Mouse (Mus musculus) left cerebral cortex, adult 18-20 months (tissue): Measurements from ENCODE around the gene Crlf3. TPM values are rescaled to one million over a fixed set of nuclear protein-coding genes. Genes with fewer than 3 reads are reported as not detected.
"Not testable (repeated sequence)": the region's sequence is repeated elsewhere in the genome, so short reads cannot be mapped to it uniquely, and the experiment has no call there.

Source experiments
- DNase-seq, 2 experiments: peaks; one replicate each; pipeline ENCODE4 v3.0.0; 2021 to 2022; ENCODE audit warnings: low spot score in 2 of 2, mixed read lengths in 1 of 2
- total RNA-seq, 2 experiments: library from RNA; stranded (reverse); gene quantifications; 2 replicates each; pipeline ENCODE4 v1.2.3; 2021

The Crlf3 gene
- total RNA-seq, 2 experiments from 2014 or later: 12.1 to 15.0 TPM

DNA sequence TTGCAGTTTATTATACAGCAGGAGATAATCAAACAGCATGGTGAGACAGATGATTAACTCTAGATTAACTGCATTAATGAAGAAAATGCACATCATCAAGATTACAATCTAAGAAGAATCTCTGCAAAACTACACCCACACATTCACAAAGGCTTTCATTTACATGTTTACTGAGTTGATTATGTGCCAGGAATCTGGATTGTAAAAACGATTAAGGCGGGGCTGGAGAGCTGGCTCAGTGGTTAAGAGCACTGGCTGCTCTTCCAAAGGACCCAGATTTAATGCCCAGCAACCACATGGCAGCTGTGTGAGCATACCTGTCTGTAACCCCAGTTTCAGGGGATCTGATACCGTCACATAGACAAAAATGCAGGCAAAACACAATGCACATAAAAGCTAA, 11.0 kb downstream of the Crlf3 start:
- DNase-seq: no peak

DNA sequence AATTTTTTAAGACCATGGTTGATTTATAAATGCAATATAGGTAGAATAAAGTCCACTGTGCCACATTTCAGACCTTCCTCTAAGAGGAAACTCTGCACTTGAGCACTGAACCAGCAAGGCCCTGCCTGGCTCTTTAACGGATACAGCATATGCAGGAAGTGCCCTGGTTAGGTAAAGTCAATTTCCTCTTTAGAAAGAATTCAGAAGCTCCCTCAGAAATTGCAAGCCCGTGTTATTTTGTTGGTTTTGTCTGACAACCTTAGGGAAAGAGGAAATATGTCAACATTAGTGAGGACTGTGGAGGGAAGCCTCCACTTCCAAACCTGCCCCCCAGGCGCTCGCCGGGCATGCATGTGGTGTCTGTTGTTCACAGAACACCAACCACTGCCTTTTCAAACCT, 13.2 kb downstream of the Crlf3 start:
- DNase-seq: no peak

DNA sequence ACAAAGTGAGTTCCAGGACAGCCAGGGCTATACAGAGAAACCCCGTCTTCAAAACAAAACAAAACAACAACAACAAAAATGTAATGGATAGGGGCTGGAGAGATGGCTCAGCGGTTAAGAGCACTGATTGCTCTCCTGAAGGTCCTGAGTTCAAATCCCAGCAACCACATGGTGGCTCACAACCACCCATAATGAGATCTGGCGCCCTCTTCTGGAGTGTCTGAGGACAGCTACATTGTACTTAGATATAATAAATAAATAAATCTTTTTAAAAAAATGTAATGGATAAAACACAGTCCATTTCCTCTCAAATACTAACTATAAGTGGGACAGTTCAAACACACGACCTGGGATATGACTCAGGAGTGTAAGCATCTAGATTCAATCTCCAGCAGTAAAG, 14.4 kb downstream of the Crlf3 start:
- DNase-seq: not testable (repeated sequence)

DNA sequence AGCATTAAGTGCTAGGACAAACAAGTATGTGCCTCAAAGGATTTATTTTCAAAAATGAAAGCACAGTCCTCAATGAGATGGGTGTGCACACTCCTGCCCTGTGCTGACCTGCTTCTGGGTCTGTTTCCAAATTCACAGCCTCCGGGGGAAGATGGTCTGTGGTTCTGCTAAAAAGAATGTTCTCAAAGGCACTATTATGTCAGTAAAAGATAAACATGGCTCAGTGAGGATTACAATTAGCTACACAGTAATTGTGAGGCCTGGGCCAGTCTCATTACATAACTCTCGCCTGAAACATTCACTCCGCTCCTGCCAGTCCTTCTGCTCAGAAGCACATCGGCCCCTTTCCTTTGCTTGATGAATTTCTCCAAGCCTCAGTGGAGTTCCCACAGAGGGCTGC, 18.6 kb downstream of the Crlf3 start:
- peak in 1 of 2 experiments; percentile 17 for DNase-seq

GRCm38 (mm10) chr11:80056141-80056540, 24.6 kb downstream of the Crlf3 start:
- DNase-seq: no peak

DNA sequence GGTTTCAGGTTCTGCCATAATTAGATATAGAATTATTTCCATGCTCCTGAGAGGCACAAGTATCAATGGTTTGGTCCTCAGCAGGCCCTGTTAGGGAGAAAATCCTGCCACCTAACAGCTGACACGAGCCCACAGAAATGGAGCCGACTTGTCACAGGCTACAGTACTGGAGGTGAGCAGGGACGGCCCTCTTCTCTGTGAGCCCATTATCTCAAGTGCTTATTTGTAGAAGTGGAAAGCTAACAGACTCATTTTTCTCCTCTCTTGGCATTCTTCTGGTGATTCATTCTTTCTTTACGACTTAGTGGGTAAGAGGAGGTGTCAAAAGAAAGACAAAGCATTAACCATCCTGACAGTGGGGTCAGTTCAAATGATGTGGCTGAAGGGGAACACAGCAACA, 26.1 kb downstream of the Crlf3 start:
- no peak for DNase-seq

- no peak for DNase-seq
Measured at GRCm38 (mm10) chr11:80053171-80053570, 27.6 kb downstream of the Crlf3 start.

- DNase-seq: no peak
Measured at GRCm38 (mm10) chr11:80052456-80052855, 28.3 kb downstream of the Crlf3 start.

GRCm38 (mm10) chr11:80050088-80050487, 30.7 kb downstream of the Crlf3 start:
- no peak for DNase-seq

GRCm38 (mm10) chr11:80046856-80047255, 33.9 kb downstream of the Crlf3 start:
- DNase-seq: no peak

DNA sequence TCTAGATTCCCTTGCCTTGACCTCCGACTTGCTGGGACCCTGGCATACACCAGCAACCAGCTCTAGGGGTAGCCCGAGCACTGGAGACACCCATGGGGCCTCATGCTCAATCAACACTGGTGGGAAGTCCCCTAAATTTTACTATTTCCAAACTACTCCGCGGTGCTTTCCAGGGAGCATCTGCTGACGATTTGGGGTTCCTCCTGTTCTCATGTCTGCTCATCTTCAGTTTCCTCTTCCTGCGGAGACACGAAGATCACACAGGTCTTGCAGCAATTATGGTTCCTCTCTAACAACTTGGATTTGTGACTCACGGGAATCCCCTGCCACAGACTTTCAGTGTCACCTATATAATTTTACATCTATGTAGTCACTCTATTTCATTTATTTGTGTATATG, 37.4 kb downstream of the Crlf3 start:
- DNase-seq: no peak

DNA sequence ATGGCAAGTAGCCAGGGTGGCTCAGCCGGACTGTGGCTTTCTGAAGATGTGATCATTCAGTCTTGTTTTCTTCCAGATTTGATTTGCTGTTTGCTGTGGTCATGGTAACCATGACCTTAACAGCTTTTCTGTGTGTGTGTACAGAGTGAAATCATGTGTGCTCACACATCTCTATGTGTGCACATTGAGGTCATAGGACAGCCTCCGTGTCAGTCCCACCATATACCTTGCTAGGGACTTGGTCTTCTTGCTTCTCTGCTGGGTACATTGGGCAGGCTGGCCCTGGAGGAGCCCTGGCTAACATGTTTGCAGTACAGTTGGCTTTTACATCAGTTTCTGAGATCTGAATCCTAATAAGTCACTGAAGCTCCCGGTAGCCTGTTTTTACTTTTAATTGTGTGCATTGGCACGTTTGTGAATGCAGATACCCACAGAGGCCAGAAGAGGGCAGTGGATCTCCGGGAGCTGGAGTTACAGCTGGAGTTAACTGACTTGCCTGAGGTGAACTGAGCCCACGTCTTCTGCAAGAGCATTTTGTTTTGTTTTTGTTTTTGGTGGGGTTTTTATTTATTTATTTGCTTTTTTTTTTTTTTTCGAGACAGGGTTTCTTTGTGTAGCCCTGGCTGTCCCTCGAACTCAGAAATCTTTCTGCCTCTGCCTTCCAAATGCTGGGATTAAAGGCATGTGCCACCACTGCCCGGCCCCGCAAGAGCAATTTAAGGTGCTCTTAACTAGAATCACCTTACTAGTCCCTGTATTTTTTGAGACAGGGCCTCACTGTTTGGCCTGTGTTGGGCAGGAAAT, 38.0 kb downstream of the Crlf3 start:
- DNase-seq: peak; percentile 10 to 39

DNA sequence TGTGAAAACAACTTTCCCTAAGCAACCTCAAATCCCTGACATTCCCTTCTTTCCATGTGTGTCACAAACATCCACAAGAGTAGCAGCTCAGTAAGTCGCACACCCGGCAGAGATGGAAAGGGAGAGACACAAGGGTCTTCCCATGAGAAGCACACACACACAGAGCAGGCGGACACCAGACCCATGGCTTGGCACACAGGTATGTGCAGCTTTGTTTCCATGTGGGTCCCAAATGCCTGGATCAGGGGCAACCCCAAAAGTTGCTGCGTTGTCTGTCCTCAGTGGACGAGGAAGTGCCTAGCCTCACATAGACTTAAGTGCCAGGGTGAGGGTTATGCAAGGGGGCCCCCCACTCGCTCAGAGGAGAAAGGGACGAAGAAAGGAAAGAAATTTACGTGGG, 43.3 kb downstream of the Crlf3 start:
- no peak for DNase-seq

- no peak for DNase-seq
Measured at GRCm38 (mm10) chr11:80021306-80021705, 59.5 kb downstream of the Crlf3 start.

DNA sequence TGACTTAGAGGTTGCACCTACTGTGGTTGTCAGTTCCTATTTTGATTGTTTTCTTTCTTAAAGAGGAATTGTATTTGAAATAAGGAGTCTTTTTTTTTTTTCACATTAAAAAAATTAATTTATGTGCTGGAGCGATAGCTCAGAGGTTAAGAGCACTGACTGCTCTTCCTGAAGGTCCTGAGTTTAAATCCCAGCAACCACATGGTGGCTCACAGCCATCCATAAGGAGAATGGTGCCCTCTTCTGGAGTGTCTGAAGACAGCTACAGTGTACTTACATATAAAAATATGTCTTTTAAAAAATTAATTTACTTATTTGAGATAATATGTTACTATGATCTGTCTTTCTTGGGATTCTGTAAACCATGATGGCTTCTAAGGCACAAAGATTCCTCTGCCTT, 61.0 kb downstream of the Crlf3 start:
- DNase-seq: no peak

DNA sequence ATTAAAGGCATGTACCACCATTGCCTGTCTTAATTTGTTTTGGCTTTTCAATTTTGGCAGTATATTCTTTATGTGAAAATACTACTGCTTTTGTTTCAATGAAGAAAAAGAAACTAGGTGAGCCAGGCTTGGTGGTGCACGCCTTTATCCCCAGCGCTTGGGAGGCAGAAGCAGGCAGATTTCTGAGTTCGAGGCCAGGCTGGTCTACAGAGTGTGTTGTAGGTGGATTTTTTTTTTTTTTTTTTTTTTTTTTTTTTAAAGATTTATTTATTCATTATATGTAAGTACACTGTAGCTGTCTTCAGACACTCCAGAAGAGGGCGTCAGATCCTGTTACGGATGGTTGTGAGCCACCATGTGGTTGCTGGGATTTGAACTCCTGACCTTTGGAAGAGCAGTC, 64.3 kb downstream of the Crlf3 start:
- DNase-seq: not testable (repeated sequence)

Other genes starting within 250 kb of the Crlf3 start
- 10 to 100 TPM; 26.1 to 26.6 TPM for gene Utp6, start 118.6 kb downstream of the Crlf3 start, total RNA-seq
- gene Suz12, start 87.9 kb downstream of the Crlf3 start, total RNA-seq: 10 to 100 TPM; 34.3 to 37.7 TPM
- gene Atad5, start 8.4 kb upstream of the Crlf3 start, total RNA-seq: 1 to 10 TPM; 2.7 to 3.0 TPM
- gene Tefm, start 61.2 kb upstream of the Crlf3 start, total RNA-seq: 1 to 10 TPM; 6.9 to 7.2 TPM
- gene Adap2, start 73.1 kb upstream of the Crlf3 start, total RNA-seq: 1 to 10 TPM; 4.7 to 7.2 TPM
- 1 to 10 TPM; 3.9 to 4.1 TPM for gene Rnf135, start 102.9 kb upstream of the Crlf3 start, total RNA-seq
- 10 to 100 TPM; 72.1 to 73.3 TPM for gene Rhot1, start 128.0 kb upstream of the Crlf3 start, total RNA-seq
- 10 to 100 TPM; 22.3 to 24.5 TPM for gene Rhbdl3, start 219.9 kb upstream of the Crlf3 start, total RNA-seq